Mouse (Mus musculus) CH12.LX (cell line): ENCODE measurements around the gene Nexn.

Source experiments
- CTCF ChIP-seq, 2 experiments: IDR thresholded peaks in 1 of 2; conservative IDR thresholded peaks in 1 of 2; 2 replicates each; pipeline ENCODE4 v1.5.1; 2011 to 2012; ENCODE audit warnings: low read depth in 2 of 2, low read length in 2 of 2, improper control_type of control experiment in 1 of 2, inconsistent platforms in 1 of 2, mild to moderate bottlenecking in 1 of 2, moderate library complexity in 1 of 2
- TCF12 ChIP-seq: IDR thresholded peaks from 2 replicates; pipeline ENCODE4 v1.6.1; 2014; ENCODE audit warnings: low read depth, mild to moderate bottlenecking, inconsistent platforms, low read length, improper control_type of control experiment
- ZNF384 ChIP-seq: IDR thresholded peaks from 2 replicates; pipeline ENCODE4 v1.6.1; 2012; ENCODE audit warnings: low read depth, low read length, improper control_type of control experiment, inconsistent platforms

DNA sequence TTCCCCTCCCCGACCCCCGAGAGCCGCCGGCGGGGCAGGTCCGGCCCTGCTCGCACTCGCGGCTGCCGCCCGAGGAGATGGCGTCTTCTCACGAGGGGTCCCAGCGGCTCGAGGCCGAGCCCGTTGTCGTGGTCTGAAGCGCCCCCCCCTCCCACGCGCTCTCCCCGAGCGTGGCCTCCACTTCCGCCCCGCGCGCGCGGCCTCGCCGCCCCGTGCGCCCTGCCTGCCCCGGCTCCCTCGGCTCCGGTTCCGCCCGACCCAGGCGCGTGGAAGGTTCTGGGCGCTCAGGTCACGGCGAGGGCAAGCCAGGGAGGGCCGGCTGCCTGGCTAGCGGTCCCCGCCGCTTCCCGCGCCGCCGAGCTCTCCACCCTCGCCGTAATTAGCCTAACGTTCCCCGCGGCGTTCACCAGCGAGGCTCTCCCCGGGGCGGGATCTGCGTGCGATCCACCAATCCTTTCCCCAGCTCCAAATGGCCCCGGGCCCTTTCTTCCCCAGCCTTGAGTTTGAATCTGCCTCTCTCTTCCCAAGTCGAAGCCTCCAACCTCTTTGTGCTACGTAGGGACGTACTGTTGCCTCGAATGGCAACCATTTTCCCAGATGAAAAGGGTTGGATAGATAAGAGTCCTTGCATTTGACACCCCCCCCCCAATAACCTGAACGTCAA, 55.3 kb downstream of the Nexn start:
- TF ChIP-seq CTCF (conservative IDR thresholded peaks at IDR 0.05 in 1 of 2, IDR thresholded peaks at IDR 0.05 in 1 of 2; ENCODE audit: low read depth in 2 of 2, low read length in 2 of 2) (no peak), ZNF384 (no peak), TCF12 (no peak; the same call in 1 of the 2 replicates)
